Mouse (Mus musculus): Measurements from ENCODE around the gene Atp1a1.

- no peak for TF ChIP-seq GATA1 (IDR thresholded peaks at IDR 0.05; ENCODE audit: borderline replicate concordance, low read length)
- TF ChIP-seq FLI1 (IDR thresholded peaks at IDR 0.05; ENCODE audit: low read length), result no peak
Measured at GRCm38 (mm10) chr3:101606861-101607455, 2.5 kb upstream of the Atp1a1 start.
